Mouse (Mus musculus) neutrophil, adult 5-6 weeks (primary cell): ENCODE measurements around the gene Mrpl52. TPM values are rescaled to one million over a fixed set of nuclear protein-coding genes. Genes with fewer than 3 reads are reported as not detected.

Experiments
- ATAC-seq: fragments of 151-379, 151-347 bp; 2 replicates; pipeline ENCODE4 v1.8.0; 2017; ENCODE audit warnings: mild to moderate bottlenecking, moderate TSS enrichment; ENCODE audit not compliant: insufficient number of reproducible peaks, poor library complexity, low FRiP score, severe bottlenecking; ENCODE audit errors: extremely low read depth
- total RNA-seq: library from RNA; stranded (forward); fragments of 200-1000 nt; gene quantifications from 2 replicates; pipeline ENCODE4 v1.2.3, GENCODE M21; 2017

Gene Mrpl52
- total RNA-seq, 1 experiment from 2014 or later = 31.8 TPM

DNA sequence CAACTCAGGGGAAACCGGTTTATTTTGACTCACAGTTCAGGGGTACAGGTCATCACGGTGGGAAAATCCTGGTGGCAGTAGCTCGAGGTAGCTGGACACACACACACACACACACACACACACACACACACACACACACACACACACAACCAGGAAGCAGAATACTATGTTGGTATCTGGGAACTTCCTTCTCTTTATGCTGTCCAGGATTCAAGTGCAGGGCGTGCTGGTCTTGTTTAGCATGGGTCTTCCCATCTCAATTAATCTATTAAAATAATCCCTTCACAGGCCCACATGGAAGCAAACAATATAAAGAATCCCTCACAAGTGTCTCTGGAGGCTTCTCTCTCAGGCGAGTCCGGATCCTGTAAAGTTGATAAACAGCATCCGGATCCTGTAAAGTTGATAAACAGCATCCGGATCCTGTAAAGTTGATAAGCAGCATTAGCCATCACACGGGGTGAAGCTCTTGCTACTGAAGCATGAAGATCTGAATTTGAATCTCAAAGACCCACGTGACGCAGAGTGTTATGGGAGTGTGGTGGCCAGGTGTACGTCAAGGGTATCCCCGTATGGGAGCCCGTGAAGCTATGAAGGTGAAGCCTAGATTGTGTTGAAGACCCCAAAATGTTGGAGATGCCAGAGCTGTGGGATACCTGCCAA is 31.3 kb downstream of the Mrpl52 start:
- ATAC-seq = no peak

DNA sequence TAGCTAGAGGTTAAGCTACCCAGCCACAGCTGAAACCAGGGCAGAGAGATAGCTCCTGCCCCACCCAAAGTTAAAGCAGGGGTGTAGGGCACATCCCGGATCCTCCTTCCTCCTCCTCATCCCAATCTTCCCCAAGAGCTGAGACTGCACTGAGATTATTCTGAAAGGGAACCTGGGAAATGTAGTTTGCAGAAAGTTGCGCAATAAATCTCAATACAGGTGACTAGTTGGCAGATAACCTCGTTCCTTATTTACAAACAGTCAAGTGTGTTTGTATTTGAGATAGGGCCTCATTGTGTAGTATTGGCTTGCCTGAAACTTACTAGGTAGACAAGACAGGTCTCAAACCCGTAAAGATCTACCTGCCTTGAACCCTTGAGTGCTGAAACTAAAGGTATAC is 35.4 kb downstream of the Mrpl52 start:
- no peak for ATAC-seq

DNA sequence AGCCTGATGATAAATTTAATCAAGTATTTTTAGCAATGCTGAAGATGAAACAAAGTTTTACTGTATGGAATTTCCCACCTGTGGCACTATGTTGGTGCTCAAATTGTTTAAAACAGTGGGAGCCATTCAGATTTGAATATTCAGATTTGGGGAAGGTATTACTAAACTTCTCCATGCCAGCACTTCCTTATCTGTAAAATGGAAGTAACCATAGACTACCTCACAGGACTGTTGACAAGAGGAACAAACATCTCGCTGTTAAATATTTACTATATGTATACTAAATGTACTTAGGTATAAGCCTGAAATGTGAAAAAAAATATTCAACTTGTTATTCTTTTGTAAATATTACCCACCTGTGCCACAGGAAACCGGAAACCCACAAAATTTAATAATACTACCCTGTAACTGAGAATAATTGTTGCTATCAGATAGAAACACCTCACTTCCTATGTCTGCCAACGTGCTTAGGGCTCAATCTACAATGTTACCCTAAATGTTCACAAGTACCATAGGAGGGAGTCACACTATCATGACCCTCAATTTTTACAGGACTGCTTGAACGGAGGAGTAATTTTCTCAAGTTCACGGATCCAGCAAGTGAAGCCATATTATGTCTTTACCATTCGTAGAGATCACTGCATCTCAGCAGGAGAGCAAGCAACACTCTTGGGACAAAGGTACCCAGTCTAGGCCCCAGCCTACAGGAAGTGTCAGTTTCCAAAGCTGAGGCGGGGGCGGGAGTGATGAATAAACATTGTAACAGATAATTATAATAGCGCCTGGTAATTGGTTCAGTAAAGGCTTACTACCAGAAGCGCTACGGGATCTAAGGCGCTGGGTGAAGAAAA is 36.6 kb downstream of the Mrpl52 start:
- peak; percentile 39 for ATAC-seq

DNA sequence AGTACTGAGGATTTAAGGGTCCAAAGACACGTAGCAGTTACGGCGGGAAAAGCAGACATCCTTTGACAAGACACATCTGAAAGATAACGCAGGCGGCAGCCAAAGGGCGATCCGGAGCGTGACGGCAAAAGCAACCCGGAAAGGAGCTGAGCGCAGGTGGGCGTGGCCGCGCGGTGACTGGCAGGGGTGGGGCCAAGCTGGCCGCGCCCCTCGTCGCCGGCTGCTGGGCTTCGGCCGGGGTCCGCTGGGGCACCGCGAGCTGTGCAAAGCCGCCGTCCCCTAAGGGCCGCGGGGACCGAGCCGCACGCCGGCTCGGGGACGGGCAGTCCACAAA is 37.2 kb downstream of the Mrpl52 start, which contains the start of gene Lrp10:
TSS of gene Lrp10 (plus strand) at position 179 of the 334 bp plus-strand sequence.
- ATAC-seq = peak; percentile 70

DNA sequence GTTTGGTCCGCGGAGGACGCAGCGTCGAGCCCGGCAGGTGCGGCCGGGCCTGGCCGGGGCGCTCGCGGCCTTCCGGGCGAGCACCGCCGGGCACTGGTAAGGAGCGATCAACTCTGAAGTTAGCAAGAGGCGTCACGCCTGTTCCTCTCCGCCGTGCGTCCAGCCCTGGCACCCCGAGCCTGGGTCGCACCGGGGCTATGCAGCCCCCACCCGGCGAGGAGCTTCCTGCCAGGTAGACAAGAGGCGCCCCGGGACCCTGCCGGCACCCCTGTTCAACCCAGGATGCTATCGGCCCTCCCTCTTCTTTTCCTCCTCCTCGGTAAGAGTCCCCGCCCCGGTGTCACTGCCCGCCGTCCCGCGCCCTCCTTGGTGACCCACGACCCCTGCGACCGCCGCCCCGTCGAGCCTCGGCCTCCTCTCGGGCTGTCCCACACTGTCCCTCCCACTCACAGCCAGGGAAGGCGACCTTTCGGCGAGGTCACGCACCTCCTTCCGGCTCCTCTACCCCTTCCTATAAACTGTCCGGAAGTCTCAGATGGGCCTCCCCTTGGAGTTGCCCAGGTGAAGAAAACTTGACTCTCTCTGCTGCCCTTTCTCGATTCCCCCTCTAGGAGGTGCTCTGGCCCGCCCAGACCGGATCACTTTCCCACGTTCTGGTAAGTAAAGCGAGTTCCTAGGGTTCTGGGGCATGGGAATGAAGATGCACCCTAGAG is 37.7 kb downstream of the Mrpl52 start:
- ATAC-seq = peak; percentile 74

DNA sequence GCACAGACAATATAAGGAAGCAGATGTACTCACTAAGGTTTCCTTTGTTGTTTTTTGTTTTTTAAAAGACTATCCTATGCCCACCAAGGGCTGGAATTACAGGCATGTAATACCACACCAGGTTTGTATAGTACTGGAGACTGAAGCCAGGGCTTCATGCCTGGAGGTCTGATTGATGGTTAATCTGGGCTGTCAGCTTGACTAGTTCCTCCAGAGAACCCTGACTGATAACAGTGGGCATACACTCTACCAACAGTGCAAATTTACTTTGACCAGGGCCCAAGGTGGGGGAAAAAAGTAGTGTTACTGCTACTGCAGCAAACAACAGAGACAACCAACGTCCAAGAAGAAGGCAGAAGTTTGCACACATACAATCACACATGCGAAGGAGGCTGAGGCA is 44.8 kb downstream of the Mrpl52 start:
- no peak for ATAC-seq

DNA sequence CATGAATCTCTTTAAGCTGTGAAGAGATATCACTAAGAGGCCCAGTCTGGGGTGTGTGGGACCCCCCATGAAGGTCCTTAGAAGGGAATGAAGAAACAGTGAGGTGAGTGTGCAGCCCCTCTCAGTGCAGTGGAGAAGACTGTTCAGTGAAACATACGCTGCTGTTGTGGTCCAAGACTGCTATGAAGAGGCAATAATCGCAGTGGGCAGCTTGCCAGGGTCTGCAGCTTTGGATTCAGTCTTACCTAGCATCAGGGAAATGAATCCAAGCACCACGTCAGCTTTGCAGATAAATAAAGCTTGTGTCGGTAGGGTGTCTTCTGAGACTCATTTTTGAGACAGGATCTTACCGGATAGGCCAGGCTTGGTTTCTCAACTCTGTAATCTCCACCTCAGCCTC is 46.0 kb downstream of the Mrpl52 start:
- no peak for ATAC-seq

DNA sequence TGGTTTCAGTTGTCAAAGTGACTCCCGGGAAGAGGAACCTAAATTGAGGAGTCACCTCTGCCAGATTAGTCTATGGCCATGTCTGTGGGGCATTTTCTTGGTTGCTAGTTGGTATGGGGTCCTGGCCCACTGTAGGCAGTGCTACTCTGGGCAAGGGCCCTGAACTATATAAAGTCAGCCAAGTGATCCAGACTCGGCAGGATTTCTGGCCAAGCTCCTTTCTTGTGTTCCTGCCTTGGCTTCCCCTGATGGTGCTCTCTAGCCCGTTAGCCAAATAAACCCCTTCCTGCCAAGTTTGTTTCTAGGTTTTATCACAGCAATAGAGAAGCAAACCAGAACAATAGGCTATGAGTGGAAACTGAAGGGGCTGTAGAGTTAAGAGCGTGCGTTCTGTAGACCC is 48.0 kb downstream of the Mrpl52 start:
- ATAC-seq = no peak

DNA sequence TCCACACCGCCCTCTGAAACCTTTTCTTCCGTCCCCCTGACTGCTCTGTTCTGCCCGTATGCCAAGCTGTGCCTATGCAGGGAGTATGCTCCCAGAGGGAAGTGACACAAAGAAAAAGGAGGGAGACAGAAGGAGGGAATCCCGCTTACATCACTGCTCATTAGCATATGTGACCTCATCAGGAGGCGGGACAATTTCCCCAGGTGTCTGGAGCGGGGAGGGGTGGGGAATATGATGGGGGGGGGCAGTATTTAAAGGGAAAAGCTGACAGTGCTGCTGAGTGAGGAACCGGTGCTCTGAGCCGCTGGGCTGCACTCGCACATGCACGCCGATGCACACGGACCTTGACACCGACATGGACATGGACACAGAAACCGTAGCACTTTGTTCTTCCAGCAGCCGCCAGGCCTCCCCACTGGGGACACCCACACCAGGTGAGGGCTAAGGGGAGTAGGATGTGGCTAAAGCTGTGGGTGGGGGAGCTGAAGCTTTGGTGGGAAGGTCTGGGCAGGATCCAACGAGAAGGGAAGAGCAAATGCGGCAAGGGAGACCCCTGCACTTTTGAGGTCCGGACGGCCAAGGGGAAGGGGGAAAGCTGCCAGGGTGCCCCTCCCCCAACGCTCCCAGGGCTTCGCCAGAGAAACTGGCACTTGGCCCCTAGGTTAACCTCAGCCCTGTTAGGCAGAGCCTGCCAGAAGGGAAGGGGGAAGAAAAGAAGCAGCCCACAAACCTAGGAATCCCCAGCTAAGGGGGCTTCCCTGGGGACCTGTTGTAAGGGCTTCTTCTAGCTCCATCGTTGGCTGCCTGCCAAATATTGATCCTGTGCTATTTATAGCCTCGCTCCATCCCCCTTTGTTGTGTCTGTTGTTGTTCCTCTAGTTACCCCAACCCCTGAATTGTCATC is 49.5 kb downstream of the Mrpl52 start, which contains the start of gene Rem2:
TSS of gene Rem2 (plus strand) at position 160 of the 904 bp plus-strand sequence.
- ATAC-seq = no peak

DNA sequence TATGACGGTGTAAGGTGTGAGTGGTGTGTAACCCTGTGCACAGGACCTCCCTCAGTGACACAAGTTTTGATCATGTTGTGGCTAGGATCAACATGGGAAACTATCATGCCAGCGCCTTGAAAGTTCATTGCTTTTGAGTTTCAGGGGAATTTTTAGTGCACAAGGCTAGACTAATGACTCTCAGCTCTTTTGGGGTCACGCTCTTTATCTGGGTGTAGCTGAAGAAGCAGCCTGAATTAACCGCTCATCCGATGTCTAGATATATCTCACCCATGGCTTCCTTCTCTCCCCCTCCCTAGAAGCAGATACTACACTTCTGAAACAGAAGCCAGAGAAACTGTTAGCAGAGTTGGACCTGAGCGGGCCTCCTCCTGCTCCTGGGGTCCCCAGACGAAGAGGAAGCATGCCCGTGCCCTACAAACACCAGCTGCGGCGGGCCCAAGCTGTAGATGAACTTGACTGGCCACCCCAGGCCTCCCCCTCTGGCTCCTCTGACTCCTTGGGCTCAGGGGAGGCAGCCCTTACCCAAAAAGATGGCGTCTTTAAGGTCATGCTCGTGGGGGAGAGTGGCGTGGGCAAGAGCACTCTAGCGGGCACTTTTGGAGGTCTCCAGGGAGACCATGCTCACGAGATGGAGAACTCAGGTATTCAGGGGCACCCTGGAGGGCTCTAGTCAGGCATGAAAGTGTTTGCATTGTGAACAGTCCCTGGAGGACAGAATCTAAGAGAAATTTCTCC is 50.6 kb downstream of the Mrpl52 start:
- no peak for ATAC-seq

Other genes with a start within 250 kb of the Mrpl52 start
- gene Dad1, start 172.8 kb upstream of the Mrpl52 start, total RNA-seq = 50.7 and 51.7 TPM in 2 replicates
- 16.1 and 16.6 TPM in 2 replicates for gene Abhd4, start 172.7 kb upstream of the Mrpl52 start, total RNA-seq
- gene Olfr49, start 142.0 kb upstream of the Mrpl52 start, total RNA-seq = 0.12 TPM in 1 of 2 replicates, not detected in the other
- gene Oxa1l, start 66.1 kb upstream of the Mrpl52 start, total RNA-seq = 58.7 and 61.3 TPM in 2 replicates
- gene Slc7a7, start 9.1 kb upstream of the Mrpl52 start, total RNA-seq = 2.8 and 7.4 TPM in 2 replicates
- gene Mmp14, start 4.7 kb downstream of the Mrpl52 start, total RNA-seq = 0.58 and 2.6 TPM in 2 replicates
- gene Lrp10, start 37.2 kb downstream of the Mrpl52 start, total RNA-seq = 69.1 and 100 TPM in 2 replicates
- gene Rem2, start 49.2 kb downstream of the Mrpl52 start, total RNA-seq = 0.61 and 0.93 TPM in 2 replicates
- 13.3 and 18.4 TPM in 2 replicates for gene Prmt5, start 90.6 kb downstream of the Mrpl52 start, total RNA-seq
- gene Haus4, start 127.7 kb downstream of the Mrpl52 start, total RNA-seq = 20.0 and 20.7 TPM in 2 replicates
- gene Ajuba, start 150.6 kb downstream of the Mrpl52 start, total RNA-seq = 0.12 and 0.25 TPM in 2 replicates
- 2.1 and 4.5 TPM in 2 replicates for gene 4931414P19Rik, start 179.1 kb downstream of the Mrpl52 start, total RNA-seq
- 24.0 and 29.1 TPM in 2 replicates for gene Psmb5, start 191.1 kb downstream of the Mrpl52 start, total RNA-seq
- 0.12 TPM in 1 of 2 replicates, not detected in the other for gene Psmb11, start 194.5 kb downstream of the Mrpl52 start, total RNA-seq
- not detected in 2 replicates for gene Gm17606, start 214.0 kb downstream of the Mrpl52 start, total RNA-seq
- 1.5 and 2.5 TPM in 2 replicates for gene Cdh24, start 214.5 kb downstream of the Mrpl52 start, total RNA-seq